Mouse (Mus musculus) CH12.LX (cell line): ENCODE data around the gene Chrd.
A peak's percentile ranks its signal among the peaks of the same experiment; 100 is the strongest.

ENCODE experiments used
- CHD1 ChIP-seq: IDR thresholded peaks from 2 replicates; pipeline ENCODE4 v1.6.1; 2012; ENCODE audit warnings: low read depth, low read length, improper control_type of control experiment, inconsistent platforms
- CTCF ChIP-seq, 2 experiments: IDR thresholded peaks in 1 of 2; conservative IDR thresholded peaks in 1 of 2; 2 replicates each; pipeline ENCODE4 v1.5.1; 2011 to 2012; ENCODE audit warnings: low read depth in 2 of 2, low read length in 2 of 2, improper control_type of control experiment in 1 of 2, inconsistent platforms in 1 of 2, mild to moderate bottlenecking in 1 of 2, moderate library complexity in 1 of 2
- MAFK ChIP-seq: IDR thresholded peaks from 2 replicates; pipeline ENCODE4 v1.6.1; 2011; ENCODE audit warnings: low read length, improper control_type of control experiment; ENCODE audit not compliant: insufficient replicate concordance
- POLR2A ChIP-seq: IDR thresholded peaks from 2 replicates; pipeline ENCODE4 v1.6.1; 2011; ENCODE audit warnings: low read depth, mild to moderate bottlenecking, improper control_type of control experiment, low read length
- UBTF ChIP-seq: IDR thresholded peaks from 2 replicates; pipeline ENCODE4 v1.6.1; 2012; ENCODE audit warnings: low read depth, mild to moderate bottlenecking, inconsistent platforms, low read length, improper control_type of control experiment, moderate library complexity
- ZNF384 ChIP-seq: IDR thresholded peaks from 2 replicates; pipeline ENCODE4 v1.6.1; 2012; ENCODE audit warnings: low read depth, low read length, improper control_type of control experiment, inconsistent platforms

DNA sequence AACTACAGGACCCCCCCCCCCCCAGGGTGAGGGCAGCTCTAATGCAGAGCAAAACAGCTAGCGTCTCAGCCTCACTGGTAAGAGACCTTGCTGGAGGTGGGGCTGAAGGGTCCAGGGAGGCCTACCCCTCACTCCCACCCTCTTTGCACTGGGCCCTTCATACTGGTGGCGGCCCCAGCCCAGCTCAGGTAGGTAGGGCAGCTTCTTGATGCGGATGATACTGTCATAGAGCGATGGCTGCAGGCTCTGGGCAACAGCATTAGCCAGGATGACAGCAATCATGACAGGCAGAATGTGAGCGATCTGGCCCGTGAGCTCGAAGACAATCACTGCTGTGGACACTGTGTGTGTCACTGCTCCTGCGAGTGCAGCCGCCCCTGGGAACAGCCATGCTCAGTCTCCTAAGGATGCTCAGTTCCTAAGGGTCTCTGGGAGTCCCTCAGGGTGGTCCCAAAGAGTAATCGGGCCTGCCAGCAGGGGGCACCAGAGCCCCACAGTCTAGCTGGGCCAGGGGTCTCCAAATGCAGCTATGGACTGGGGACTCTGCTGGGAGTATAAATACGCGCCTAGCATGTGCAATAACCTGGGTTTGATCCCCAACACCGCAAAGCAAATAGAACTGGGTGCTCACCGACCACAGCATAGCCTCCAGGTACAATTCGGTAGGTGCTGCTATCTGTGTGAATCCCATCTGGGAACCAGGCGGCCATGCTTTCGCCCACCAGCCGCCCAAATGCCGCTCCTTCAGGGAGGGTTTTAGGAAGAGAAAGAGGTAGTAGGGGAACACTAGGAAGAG, 23.8 kb upstream of the Chrd start:
- no peak for TF ChIP-seq UBTF
- no peak for TF ChIP-seq CHD1
- TF ChIP-seq CTCF (conservative IDR thresholded peaks at IDR 0.05 in 1 of 2, IDR thresholded peaks at IDR 0.05 in 1 of 2; ENCODE audit: low read depth in 2 of 2, low read length in 2 of 2), result peak; percentile 78 to 81
- no peak for TF ChIP-seq MAFK
- TF ChIP-seq ZNF384, result no peak
- no peak for TF ChIP-seq POLR2A
